Comparison of ENCODE assay signal across 8 mouse cellular contexts in genomic region chr1:87852081-87852790, GRCm38 (mm10). TPM values are rescaled to one million over a fixed set of nuclear protein-coding genes. Genes with fewer than 3 reads are reported as not detected.
DNase-seq lines count a peak whose midpoint lies in the region; ATAC-seq and TF ChIP-seq lines count a peak whose summit lies in the region.

No protein-coding gene starts in this region.

- no peak for ATAC-seq in neural tube, embryonic 11.5 days (ENCODE audit: insufficient read depth, low FRiP score, low TSS enrichment)
- ATAC-seq in limb, embryonic 15.5 days (ENCODE audit: insufficient number of reproducible peaks, low FRiP score, low TSS enrichment, low read depth), result no peak
- no peak for ATAC-seq in stomach, embryonic 15.5 days (ENCODE audit: insufficient read depth, low FRiP score, low read depth)

- DNase-seq in cerebellum, adult 2 months, result no peak
- DNase-seq in cerebellum, adult 8-10 months, result no peak
- no peak for DNase-seq in neural tube, embryonic 11.5 days (ENCODE audit: low spot score)
- DNase-seq in neural tube, embryonic 10.5 days (ENCODE audit: extremely low spot score, low spot score), result no peak
- no peak for DNase-seq in layer of hippocampus, adult 9-11 months
- DNase-seq in adrenal gland, postnatal 4 days (ENCODE audit: low spot score in 2 of 2), result no peak

- peak overlapping the region; percentile 63 for H3K4me3 ChIP-seq in cerebellum, adult 2 months (replicated peaks; ENCODE audit: insufficient read depth, low read depth, low read length)
- H3K4me3 ChIP-seq in neural tube, embryonic 11.5 days (ENCODE audit: low read depth, low read length), result peak overlapping the region; percentile 95; the same call in 1 of the 2 replicates
- peak overlapping the region; percentile 97; the same call in 1 of the 2 replicates for H3K4me3 ChIP-seq in limb, embryonic 15.5 days
- peak overlapping the region; percentile 95 for H3K4me3 ChIP-seq in stomach, embryonic 15.5 days (replicated peaks)

- peak overlapping the region; percentile 15; the same call in 1 of the 2 replicates for H3K27ac ChIP-seq in cerebellum, adult 2 months (ENCODE audit: insufficient read depth, low read length)
- H3K27ac ChIP-seq in neural tube, embryonic 11.5 days (ENCODE audit: low read depth, low read length), result no peak overlapping the region
- 0 out of 2 replicates have a peak overlapping the region, but pooled peaks have one; percentile 38 for H3K27ac ChIP-seq in limb, embryonic 15.5 days
- H3K27ac ChIP-seq in stomach, embryonic 15.5 days, result peak overlapping the region; percentile 26; the same call in 1 of the 2 replicates

- H3K4me1 ChIP-seq in cerebellum, adult 2 months (ENCODE audit: control insufficient read depth, insufficient read depth, low read length), result peaks cover 13% of the 10 kb centered on the region
- peaks cover 17% of the 10 kb centered on the region for H3K4me1 ChIP-seq in neural tube, embryonic 11.5 days (ENCODE audit: control insufficient read depth, insufficient read depth, low read length)
- H3K4me1 ChIP-seq in limb, embryonic 15.5 days, result peaks cover 24% of the 10 kb centered on the region
- H3K4me1 ChIP-seq in stomach, embryonic 15.5 days, result peaks cover 23% of the 10 kb centered on the region

- H3K27me3 ChIP-seq in cerebellum, adult 2 months (ENCODE audit: control insufficient read depth, insufficient read depth, low read length), result no peaks in the 10 kb centered on the region
- no peaks in the 10 kb centered on the region for H3K27me3 ChIP-seq in neural tube, embryonic 11.5 days (ENCODE audit: control insufficient read depth, insufficient read depth, low read length)
- H3K27me3 ChIP-seq in limb, embryonic 15.5 days, result no peaks in the 10 kb centered on the region
- H3K27me3 ChIP-seq in stomach, embryonic 15.5 days (replicated peaks), result no peaks in the 10 kb centered on the region

- TF ChIP-seq POLR2A in cerebellum, adult 2 months (IDR thresholded peaks at IDR 0.05; ENCODE audit: borderline replicate concordance, insufficient read depth, low read length), result no peak

- H3K4me2 ChIP-seq in neural tube, embryonic 11.5 days (ENCODE audit: low read depth), result peak overlapping the region; percentile 91
- peak overlapping the region; percentile 75; the same call in 1 of the 2 replicates for H3K4me2 ChIP-seq in limb, embryonic 15.5 days
- H3K4me2 ChIP-seq in stomach, embryonic 15.5 days, result peak overlapping the region; percentile 94

- no peaks in the 10 kb centered on the region for H3K9me3 ChIP-seq in neural tube, embryonic 11.5 days (ENCODE audit: control insufficient read depth, low read length)
- no peaks in the 10 kb centered on the region for H3K9me3 ChIP-seq in limb, embryonic 15.5 days
- H3K9me3 ChIP-seq in stomach, embryonic 15.5 days, result no peaks in the 10 kb centered on the region

- H3K36me3 ChIP-seq in neural tube, embryonic 11.5 days (ENCODE audit: control insufficient read depth, insufficient read depth, low read length), result no peaks in the 10 kb centered on the region
- H3K36me3 ChIP-seq in limb, embryonic 15.5 days, result no peaks in the 10 kb centered on the region
- H3K36me3 ChIP-seq in stomach, embryonic 15.5 days, result no peaks in the 10 kb centered on the region

- no peak for TF ChIP-seq CTCF in cerebellum, adult 2 months (IDR thresholded peaks at IDR 0.05; ENCODE audit: borderline replicate concordance, insufficient read depth, low read depth, low read length)

- WGBS in cerebellum, adult 2 months, result 26% methylated on average over 5 of the region's 5 CpGs
- WGBS in neural tube, embryonic 11.5 days, result 66% methylated on average over 5 of the region's 5 CpGs
- WGBS in limb, embryonic 15.5 days, result 56% methylated on average over 5 of the region's 5 CpGs
- WGBS in stomach, embryonic 15.5 days, result 48% methylated on average over 5 of the region's 5 CpGs

- no peak overlapping the region for H3K9ac ChIP-seq in neural tube, embryonic 11.5 days (ENCODE audit: low read length)
- H3K9ac ChIP-seq in limb, embryonic 15.5 days, result no peak overlapping the region
- H3K9ac ChIP-seq in stomach, embryonic 15.5 days, result no peak overlapping the region

RNA-seq across cellular contexts. Expression of gene Dgkd, which starts 0.9 kb away (rescaled TPM):
- 109 and 126 TPM in 2 replicates for polyA plus RNA-seq in cerebellum, adult 2 months (2012; rRNA removed)
- 39.7 and 40.1 TPM in 2 replicates for polyA plus RNA-seq in neural tube, embryonic 11.5 days (2014; fragmentation: Nextera tagmentation; extraction: Ambion mirVana)
- polyA plus RNA-seq in limb, embryonic 15.5 days (2015; fragmentation: Nextera tagmentation; extraction: Ambion mirVana), result 24.4 and 25.2 TPM in 2 replicates
- polyA plus RNA-seq in stomach, embryonic 15.5 days (2015; fragmentation: Nextera tagmentation; extraction: Ambion mirVana), result 25.5 and 26.1 TPM in 2 replicates
- total RNA-seq in adrenal gland, postnatal 4 days (2021), result 10 to 100 TPM; 63.1 to 64.2 TPM

RNA-seq across cellular contexts. Expression of gene Sag, which starts 48.8 kb away (rescaled TPM):
- 0.78 and 0.80 TPM in 2 replicates for polyA plus RNA-seq in cerebellum, adult 2 months (2012; rRNA removed)
- 1.8 and 2.2 TPM in 2 replicates for polyA plus RNA-seq in neural tube, embryonic 11.5 days (2014; fragmentation: Nextera tagmentation; extraction: Ambion mirVana)
- 1.3 and 1.8 TPM in 2 replicates for polyA plus RNA-seq in limb, embryonic 15.5 days (2015; fragmentation: Nextera tagmentation; extraction: Ambion mirVana)
- polyA plus RNA-seq in stomach, embryonic 15.5 days (2015; fragmentation: Nextera tagmentation; extraction: Ambion mirVana), result 1.3 and 1.5 TPM in 2 replicates
- total RNA-seq in adrenal gland, postnatal 4 days (2021), result 1 to 10 TPM; 1.7 to 2.0 TPM
